Mouse (Mus musculus) kidney, embryonic 16.5 days (tissue): Measurements from ENCODE around the gene Ube2b. TPM values are rescaled to one million over a fixed set of nuclear protein-coding genes. Genes with fewer than 3 reads are reported as not detected.

Source experiments
- ATAC-seq: fragments of 200-750 bp; cut with Nextera tagmentation; 2 replicates; pipeline ENCODE4 v1.8.0; 2017; ENCODE audit warnings: moderate TSS enrichment; ENCODE audit not compliant: low FRiP score, low TSS enrichment
- H3K27ac ChIP-seq: fragments of 300-500 bp; sonication (generic); 2 replicates; pipeline ENCODE4 v1.5.1; 2014; ENCODE audit warnings: low read length
- H3K27me3 ChIP-seq: fragments of 300-500 bp; sonication (generic); 2 replicates; pipeline ENCODE4 v1.6.1; 2014; ENCODE audit warnings: low read length, control low read depth, mixed read lengths; ENCODE audit not compliant: insufficient read depth
- H3K36me3 ChIP-seq: fragments of 300-500 bp; sonication (generic); 2 replicates; pipeline ENCODE4 v1.6.1; 2014; ENCODE audit warnings: low read length, control low read depth, mixed read lengths; ENCODE audit not compliant: insufficient read depth
- H3K4me1 ChIP-seq: fragments of 300-500 bp; sonication (generic); 2 replicates; pipeline ENCODE4 v1.6.1; 2014; ENCODE audit warnings: low read length, control low read depth, mixed read lengths; ENCODE audit not compliant: insufficient read depth
- H3K4me2 ChIP-seq: fragments of 300-500 bp; sonication (generic); replicated peaks from 2 replicates; pipeline ENCODE4 v1.6.1; 2014; ENCODE audit warnings: low read depth, low read length
- H3K4me3 ChIP-seq: fragments of 300-500 bp; sonication (generic); 2 replicates; pipeline ENCODE4 v1.5.1; 2014; ENCODE audit warnings: mild to moderate bottlenecking, low read length
- H3K9ac ChIP-seq: fragments of 300-500 bp; sonication (generic); replicated peaks from 2 replicates; pipeline ENCODE4 v1.6.1; 2014; ENCODE audit warnings: low read length
- H3K9me3 ChIP-seq: fragments of 300-500 bp; sonication (generic); 2 replicates; pipeline ENCODE4 v1.6.1; 2016; ENCODE audit warnings: low read length, control low read depth
- WGBS: fragments of 180-500 bp; shearing (Covaris S2); extraction: QIAGEN DNeasy Blood & Tissue Kit; methylation state at CpG from one replicate; pipeline ENCODE4 v1.1.7; 2014; 5-methylcytosine and 5-hydroxymethylcytosine counted together
- polyA plus RNA-seq: library from polyadenylated mRNA; unstranded; fragments of >200 nt; fragmentation: Nextera tagmentation; extraction: Ambion mirVana; gene quantifications from 2 replicates; pipeline ENCODE4 v1.2.1, GENCODE M21; 2015

Gene Ube2b
- polyA plus RNA-seq, 1 experiment from 2014 or later = 220 TPM

DNA sequence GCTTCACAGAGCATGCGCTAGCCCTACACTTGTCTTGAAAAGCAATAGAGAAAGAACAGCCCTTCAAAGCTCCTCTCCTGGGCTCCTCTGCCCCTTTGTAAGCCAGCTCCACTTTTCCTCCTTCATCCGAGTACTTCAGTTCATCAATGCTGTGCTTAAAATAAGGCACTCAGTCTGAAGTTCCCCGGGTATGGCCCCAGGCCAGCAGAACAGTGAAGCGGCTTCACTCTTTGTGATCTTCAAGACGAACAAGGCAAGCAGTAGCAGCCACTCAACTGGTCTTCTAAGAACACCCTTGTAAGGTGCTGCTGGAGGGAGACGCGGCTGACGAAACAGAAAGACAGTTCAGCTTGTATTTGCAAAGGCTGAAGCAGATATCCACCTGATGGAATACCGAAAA lies 44.5 kb downstream of the Ube2b start:
- no peak overlapping the region for H3K9ac ChIP-seq
- H3K9me3 ChIP-seq = no peaks in the 10 kb centered on the region
- H3K27ac ChIP-seq = no peak overlapping the region
- H3K4me1 ChIP-seq = no peaks in the 10 kb centered on the region
- H3K36me3 ChIP-seq = no peaks in the 10 kb centered on the region
- ATAC-seq = no peak
- H3K27me3 ChIP-seq = no peaks in the 10 kb centered on the region
- WGBS = 81% methylated on average over 9 of the region's 9 CpGs
- H3K4me2 ChIP-seq = no peak overlapping the region
- no peak overlapping the region for H3K4me3 ChIP-seq

DNA sequence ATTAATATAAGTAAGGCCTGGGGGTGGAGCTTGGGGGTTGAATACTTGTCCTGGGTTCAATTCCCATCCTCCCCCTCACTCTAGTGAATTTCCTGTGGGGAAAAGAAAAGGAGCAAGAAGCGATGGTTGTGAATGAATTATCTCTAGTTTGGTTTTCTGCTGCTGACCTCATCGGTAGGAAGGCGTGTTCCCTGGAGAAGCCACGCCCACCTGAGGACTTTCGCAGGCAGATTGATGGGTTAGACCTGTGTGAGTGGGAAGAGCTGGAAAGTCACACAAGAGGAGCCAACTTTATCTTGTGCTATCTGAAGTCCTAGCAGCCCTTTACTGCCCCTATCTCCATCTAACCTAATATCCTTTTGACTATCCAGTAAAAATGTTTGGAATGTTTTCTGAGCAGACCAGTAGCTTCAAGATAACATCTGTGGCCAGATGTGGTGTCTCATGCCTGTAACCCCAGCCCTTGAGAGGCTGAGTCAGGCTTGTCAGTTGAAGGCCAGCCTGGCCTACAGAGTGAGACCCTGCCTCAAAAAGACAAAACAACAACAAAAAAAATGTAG lies 48.6 kb downstream of the Ube2b start:
- Histone ChIP-seq H3K4me2 (no peak overlapping the region), H3K9ac (no peak overlapping the region), H3K27ac (peak overlapping the region; percentile 47; the same call in 1 of the 2 replicates), H3K27me3 (no peaks in the 10 kb centered on the region), H3K4me1 (no peaks in the 10 kb centered on the region), H3K36me3 (no peaks in the 10 kb centered on the region), H3K4me3 (no peak overlapping the region), H3K9me3 (no peaks in the 10 kb centered on the region)
- 0 out of 2 replicates have a peak, but pooled peaks have one; percentile 31 for ATAC-seq
- 59% methylated on average over 5 of the region's 5 CpGs for WGBS

DNA sequence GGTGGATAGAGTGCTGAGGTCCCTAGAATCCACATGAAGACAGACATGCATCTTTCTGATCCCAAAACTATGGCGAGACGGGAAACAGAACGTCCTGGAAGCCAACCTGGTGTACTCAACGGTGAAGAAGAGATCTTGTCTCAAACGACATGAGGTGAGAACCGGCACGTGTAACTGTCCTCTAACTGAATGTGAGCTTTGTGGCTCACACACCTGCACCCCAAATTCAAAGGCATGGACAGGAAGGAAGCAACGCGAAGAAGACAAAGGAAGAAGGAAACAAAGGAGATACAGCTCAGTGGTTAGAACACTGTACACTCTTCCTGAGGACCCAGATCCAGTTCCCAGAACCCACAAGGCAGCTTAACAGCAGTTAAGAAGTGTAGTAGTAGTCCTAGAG lies 50.6 kb downstream of the Ube2b start:
- no peak overlapping the region for H3K4me3 ChIP-seq
- H3K27me3 ChIP-seq = 0 out of 2 replicates have a peak, but pooled peaks cover 2% of the 10 kb centered on the region
- no peak overlapping the region for H3K27ac ChIP-seq
- WGBS = 88% methylated on average over 9 of the region's 9 CpGs
- H3K4me1 ChIP-seq = no peaks in the 10 kb centered on the region
- no peak overlapping the region for H3K4me2 ChIP-seq
- ATAC-seq = no peak
- H3K36me3 ChIP-seq = no peaks in the 10 kb centered on the region
- H3K9me3 ChIP-seq = no peaks in the 10 kb centered on the region
- H3K9ac ChIP-seq = no peak overlapping the region

DNA sequence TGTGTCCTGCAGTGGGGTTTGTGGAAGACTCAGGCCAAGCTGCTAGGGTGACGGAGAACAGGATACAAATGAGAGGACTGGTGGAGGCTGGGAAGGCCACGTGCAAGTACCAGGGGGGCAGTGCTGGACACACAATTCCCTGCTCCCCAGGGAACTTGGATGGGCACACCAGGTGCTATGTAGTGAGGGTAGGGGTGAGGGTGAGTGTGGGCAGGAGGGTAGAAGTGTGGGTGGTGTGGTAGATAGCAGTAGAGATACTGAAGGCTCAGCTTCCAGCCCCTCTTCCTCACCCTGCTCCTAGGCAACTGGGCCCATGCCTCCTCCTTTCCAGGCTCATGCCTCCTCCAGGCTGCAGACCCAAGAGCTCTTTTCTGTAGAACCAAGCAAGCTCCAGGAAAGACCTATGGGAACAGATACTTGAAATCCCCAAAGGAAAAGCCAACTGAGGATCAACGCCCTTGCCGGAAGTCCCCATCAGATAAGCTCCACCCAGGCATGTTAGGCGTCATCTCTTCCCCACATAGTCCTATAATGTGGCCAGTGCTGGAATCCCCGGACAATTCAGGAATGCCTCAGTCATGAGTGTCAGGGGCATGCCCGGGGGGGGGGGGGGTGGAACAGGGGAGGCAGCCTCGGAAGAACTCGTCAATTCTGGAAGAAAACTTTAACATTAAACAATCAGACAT lies 51.3 kb downstream of the Ube2b start:
- Histone ChIP-seq H3K27me3 (0 out of 2 replicates have a peak, but pooled peaks cover 2% of the 10 kb centered on the region), H3K4me2 (no peak overlapping the region), H3K9ac (no peak overlapping the region), H3K4me3 (no peak overlapping the region), H3K9me3 (no peaks in the 10 kb centered on the region), H3K4me1 (no peaks in the 10 kb centered on the region), H3K27ac (no peak overlapping the region), H3K36me3 (no peaks in the 10 kb centered on the region)
- no peak for ATAC-seq
- WGBS = 77% methylated on average over 9 of the region's 9 CpGs

DNA sequence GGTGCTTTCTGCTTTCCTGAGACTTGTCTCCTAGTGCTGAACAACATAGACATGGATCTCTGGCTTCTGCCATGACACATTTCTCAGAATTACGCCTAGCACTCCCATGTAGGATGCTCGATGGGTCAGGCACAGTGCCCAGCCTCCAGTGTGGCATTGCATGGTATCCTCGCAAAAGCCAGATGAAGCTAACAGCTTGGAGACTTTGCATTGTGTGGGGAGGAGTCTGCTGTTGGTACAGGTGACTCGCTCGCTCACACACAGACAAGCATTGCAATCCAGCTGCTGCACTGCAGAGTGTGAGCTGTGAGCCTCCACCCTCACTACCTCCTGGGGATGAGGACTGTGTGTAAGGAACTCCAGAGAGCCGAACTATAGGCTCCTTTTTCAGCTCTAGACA lies 54.4 kb downstream of the Ube2b start:
- Histone ChIP-seq H3K27ac (no peak overlapping the region), H3K27me3 (0 out of 2 replicates have a peak, but pooled peaks cover 2% of the 10 kb centered on the region), H3K4me3 (no peak overlapping the region), H3K9me3 (no peaks in the 10 kb centered on the region), H3K4me1 (no peaks in the 10 kb centered on the region), H3K9ac (no peak overlapping the region), H3K36me3 (no peaks in the 10 kb centered on the region), H3K4me2 (no peak overlapping the region)
- ATAC-seq = no peak
- WGBS = 72% methylated on average over 6 of the region's 6 CpGs

DNA sequence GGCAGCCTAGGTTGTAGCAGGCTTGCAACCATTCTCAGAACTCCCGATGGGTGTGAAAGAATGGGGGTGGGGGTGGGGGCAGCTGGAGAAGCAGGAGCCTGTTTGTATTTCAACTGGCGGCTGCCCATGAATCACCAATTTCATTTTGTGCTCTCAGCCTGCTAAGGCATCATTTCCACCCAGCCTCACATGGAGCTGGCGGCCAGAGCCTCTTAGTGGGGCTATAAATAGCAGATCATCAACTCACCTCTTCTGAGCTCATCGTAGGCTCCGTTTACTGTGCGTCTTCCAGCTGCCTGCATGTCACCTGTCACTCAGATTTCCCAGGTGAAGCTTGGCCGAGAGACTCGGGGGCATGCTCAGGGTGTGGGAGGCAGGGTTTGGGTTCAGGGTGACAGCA lies 55.0 kb downstream of the Ube2b start:
- no peaks in the 10 kb centered on the region for H3K36me3 ChIP-seq
- H3K27me3 ChIP-seq = 0 out of 2 replicates have a peak, but pooled peaks cover 2% of the 10 kb centered on the region
- 0 out of 2 replicates have a peak, but pooled peaks cover 2% of the 10 kb centered on the region for H3K4me1 ChIP-seq
- ATAC-seq = no peak
- WGBS = 10% methylated on average over 8 of the region's 8 CpGs
- no peak overlapping the region for H3K9ac ChIP-seq
- H3K9me3 ChIP-seq = no peaks in the 10 kb centered on the region
- no peak overlapping the region for H3K4me3 ChIP-seq
- no peak overlapping the region for H3K27ac ChIP-seq
- no peak overlapping the region for H3K4me2 ChIP-seq

DNA sequence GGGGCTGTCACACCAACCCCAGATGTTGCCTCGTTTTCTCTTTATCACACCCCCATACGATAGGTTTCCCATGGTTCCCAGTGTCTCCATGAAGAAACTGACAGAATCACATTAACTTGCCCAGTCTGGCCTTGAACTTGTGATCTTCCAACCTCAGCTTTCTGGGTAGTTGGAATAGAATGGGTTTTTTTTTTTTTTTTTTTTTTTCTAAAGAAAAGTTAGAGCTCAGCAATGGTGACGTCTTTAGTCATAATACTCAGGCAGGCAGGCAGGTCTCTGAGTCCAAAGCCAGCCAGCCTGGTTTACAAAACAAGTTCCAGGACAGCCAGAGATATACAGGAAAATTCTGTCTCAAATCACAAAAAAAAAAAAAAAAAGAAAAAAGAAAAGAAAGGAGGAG lies 56.3 kb downstream of the Ube2b start:
- Histone ChIP-seq H3K36me3 (no peaks in the 10 kb centered on the region), H3K27me3 (0 out of 2 replicates have a peak, but pooled peaks cover 2% of the 10 kb centered on the region), H3K4me3 (no peak overlapping the region), H3K4me1 (0 out of 2 replicates have a peak, but pooled peaks cover 3% of the 10 kb centered on the region), H3K9me3 (no peaks in the 10 kb centered on the region), H3K27ac (no peak overlapping the region), H3K9ac (no peak overlapping the region), H3K4me2 (no peak overlapping the region)
- WGBS = 76% methylated on average over 3 of the region's 3 CpGs
- no peak for ATAC-seq

DNA sequence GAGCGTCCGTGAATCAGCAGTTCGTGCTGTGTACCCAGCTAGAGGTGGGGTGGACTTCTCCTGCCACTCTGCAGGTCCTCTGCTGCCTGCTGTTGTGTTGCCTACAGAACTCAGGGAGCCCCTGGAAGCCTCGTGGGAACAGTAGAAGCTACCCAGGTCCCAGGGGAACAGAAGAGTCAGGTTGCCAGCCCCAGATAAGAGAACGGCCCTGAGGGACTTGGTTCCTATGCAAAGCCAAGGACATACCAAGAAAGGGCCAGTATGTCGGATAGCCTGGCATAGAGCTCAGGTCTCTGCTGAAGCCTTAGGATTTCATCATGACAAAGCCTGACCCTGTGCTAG lies 57.1 kb downstream of the Ube2b start:
- no peak overlapping the region for H3K9ac ChIP-seq

DNA sequence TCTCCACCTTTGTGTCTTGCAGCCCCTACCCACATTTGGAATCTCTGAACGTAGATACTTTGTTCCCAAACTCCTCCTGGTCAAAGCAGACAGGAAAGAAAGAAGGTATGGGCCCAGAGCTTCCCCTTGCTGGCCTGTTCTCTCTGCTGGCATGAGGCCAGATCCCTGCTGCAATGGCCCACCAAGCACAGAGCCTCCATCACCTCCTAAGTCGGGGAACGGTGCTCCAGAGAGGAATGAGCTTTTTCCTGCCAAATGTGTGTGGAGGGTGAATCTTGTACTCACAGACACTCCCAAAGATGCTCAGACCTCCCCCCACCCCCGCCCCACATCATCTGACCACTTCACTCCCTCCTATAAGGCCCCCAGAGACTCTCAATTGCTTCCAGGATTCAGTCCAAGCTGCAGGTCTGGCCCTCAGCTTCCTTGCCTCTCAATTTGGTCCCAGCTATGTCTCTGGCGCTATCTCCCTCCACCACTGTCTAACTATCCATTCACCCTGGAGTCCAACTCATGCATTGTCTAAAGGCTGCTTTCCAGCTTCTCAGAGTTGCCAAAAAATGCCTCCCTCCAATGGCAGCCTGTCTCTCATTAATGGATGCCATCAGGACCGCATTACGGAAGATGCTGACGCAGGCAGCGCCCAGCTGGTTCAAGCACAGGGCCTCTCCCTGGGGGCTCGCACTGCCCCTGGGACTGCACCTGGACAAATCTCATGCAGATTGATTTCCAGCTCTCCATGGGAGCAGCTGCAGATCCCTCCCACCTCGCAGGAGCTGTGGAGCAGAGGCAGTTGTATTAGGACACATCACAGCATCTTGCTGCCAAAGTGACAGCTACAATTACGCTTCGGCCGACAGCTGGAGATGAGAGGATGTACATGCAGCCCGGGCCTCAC lies 57.7 kb downstream of the Ube2b start:
- 0 out of 2 replicates have a peak, but pooled peaks cover 3% of the 10 kb centered on the region for H3K4me1 ChIP-seq
- H3K27ac ChIP-seq = no peak overlapping the region
- ATAC-seq = no peak
- WGBS = 58% methylated on average over 15 of the region's 15 CpGs
- H3K36me3 ChIP-seq = no peaks in the 10 kb centered on the region
- H3K4me2 ChIP-seq = no peak overlapping the region
- no peaks in the 10 kb centered on the region for H3K9me3 ChIP-seq
- no peak overlapping the region for H3K9ac ChIP-seq
- H3K27me3 ChIP-seq = 0 out of 2 replicates have a peak, but pooled peaks cover 2% of the 10 kb centered on the region
- H3K4me3 ChIP-seq = no peak overlapping the region

More for the DNA sequence above, 57.1 kb downstream of the Ube2b start:
- Histone ChIP-seq H3K27me3 (0 out of 2 replicates have a peak, but pooled peaks cover 2% of the 10 kb centered on the region), H3K4me2 (no peak overlapping the region), H3K4me3 (no peak overlapping the region), H3K36me3 (no peaks in the 10 kb centered on the region), H3K4me1 (0 out of 2 replicates have a peak, but pooled peaks cover 3% of the 10 kb centered on the region), H3K9me3 (no peaks in the 10 kb centered on the region), H3K27ac (no peak overlapping the region)
- 55% methylated on average over 6 of the region's 6 CpGs for WGBS
- no peak for ATAC-seq
